Mouse (Mus musculus) midbrain, embryonic 10.5 days (tissue): ENCODE measurements around the gene Rbm5. TPM values are rescaled to one million over a fixed set of nuclear protein-coding genes. Genes with fewer than 3 reads are reported as not detected.

ENCODE experiments used
- DNase-seq: peaks from one replicate; pipeline ENCODE4 v3.0.0-alpha.2; 2017; ENCODE audit warnings: low spot score
- H3K27ac ChIP-seq: fragments of 300-500 bp; sonication (generic); replicated peaks from 2 replicates; pipeline ENCODE4 v1.5.1; 2016; ENCODE audit warnings: mild to moderate bottlenecking
- H3K27me3 ChIP-seq: fragments of 300-500 bp; sonication (generic); 2 replicates; pipeline ENCODE4 v1.6.1; 2016; ENCODE audit warnings: low read depth, mild to moderate bottlenecking; ENCODE audit not compliant: poor library complexity, severe bottlenecking
- H3K36me3 ChIP-seq: fragments of 300-500 bp; sonication (generic); 2 replicates; pipeline ENCODE4 v1.6.1; 2016; ENCODE audit warnings: mild to moderate bottlenecking, moderate library complexity
- H3K4me1 ChIP-seq: fragments of 300-500 bp; sonication (generic); 2 replicates; pipeline ENCODE4 v1.6.1; 2016
- H3K4me3 ChIP-seq: fragments of 300-500 bp; sonication (generic); 2 replicates; pipeline ENCODE4 v1.5.1; 2016; ENCODE audit warnings: mild to moderate bottlenecking, moderate library complexity
- H3K9me3 ChIP-seq: fragments of 300-500 bp; sonication (generic); replicated peaks from 2 replicates; pipeline ENCODE4 v1.6.1; 2016; ENCODE audit warnings: mild to moderate bottlenecking
- WGBS: fragments of 180-500 bp; shearing (Covaris S2); methylation state at CpG from one replicate; pipeline ENCODE4 v1.1.7; 2016; 5-methylcytosine and 5-hydroxymethylcytosine counted together
- polyA plus RNA-seq: library from polyadenylated mRNA; unstranded; fragments of >200 nt; fragmentation: Nextera tagmentation; extraction: Ambion mirVana; gene quantifications from 2 replicates; pipeline ENCODE4 v1.2.1, GENCODE M21; 2016

Gene Rbm5
- polyA plus RNA-seq, 1 experiment from 2014 or later: 200 TPM

- no peak overlapping the region for H3K27ac ChIP-seq
- 89% methylated on average over 3 of the region's 3 CpGs for WGBS
- no peak overlapping the region for H3K4me3 ChIP-seq
Measured at GRCm38 (mm10) chr9:107748063-107748462, 22.7 kb downstream of the Rbm5 start.

GRCm38 (mm10) chr9:107747310-107747709 lies 23.5 kb downstream of the Rbm5 start:
- H3K27ac ChIP-seq: no peak overlapping the region
- no peak overlapping the region for H3K4me3 ChIP-seq
- DNase-seq: no peak
- H3K4me1 ChIP-seq: no peaks in the 10 kb centered on the region
- no peaks in the 10 kb centered on the region; the same call in 1 of the 2 replicates for H3K9me3 ChIP-seq
- WGBS: 90% methylated on average over 1 of the region's 1 CpGs
- H3K36me3 ChIP-seq: peaks cover 100% of the 10 kb centered on the region
- H3K27me3 ChIP-seq: no peaks in the 10 kb centered on the region

More at GRCm38 (mm10) chr9:107748063-107748462, 22.7 kb downstream of the Rbm5 start:
- H3K4me1 ChIP-seq: no peaks in the 10 kb centered on the region
- no peak for DNase-seq
- H3K27me3 ChIP-seq: no peaks in the 10 kb centered on the region
- no peaks in the 10 kb centered on the region; the same call in 1 of the 2 replicates for H3K9me3 ChIP-seq
- peaks cover 100% of the 10 kb centered on the region for H3K36me3 ChIP-seq

GRCm38 (mm10) chr9:107746679-107747078 lies 24.1 kb downstream of the Rbm5 start:
- no peaks in the 10 kb centered on the region; the same call in 1 of the 2 replicates for H3K9me3 ChIP-seq
- no peak overlapping the region for H3K27ac ChIP-seq
- DNase-seq: no peak
- no peaks in the 10 kb centered on the region for H3K27me3 ChIP-seq
- WGBS: 95% methylated on average over 3 of the region's 3 CpGs
- H3K4me3 ChIP-seq: no peak overlapping the region
- H3K4me1 ChIP-seq: no peaks in the 10 kb centered on the region
- peaks cover 100% of the 10 kb centered on the region for H3K36me3 ChIP-seq

- Histone ChIP-seq H3K27me3 (no peaks in the 10 kb centered on the region), H3K4me1 (no peaks in the 10 kb centered on the region), H3K36me3 (peaks cover 100% of the 10 kb centered on the region), H3K9me3 (no peaks in the 10 kb centered on the region; the same call in 1 of the 2 replicates), H3K4me3 (no peak overlapping the region), H3K27ac (no peak overlapping the region)
- DNase-seq: no peak
- WGBS: 94% methylated on average over 6 of the region's 6 CpGs
Measured at GRCm38 (mm10) chr9:107744061-107744460, 26.7 kb downstream of the Rbm5 start.

- peaks cover 45% of the 10 kb centered on the region for H3K4me1 ChIP-seq
- H3K27ac ChIP-seq: peak overlapping the region; percentile 29; the same call in 1 of the 2 replicates
- WGBS: 56% methylated on average over 4 of the region's 4 CpGs
- peaks cover 58% of the 10 kb centered on the region for H3K36me3 ChIP-seq
- H3K4me3 ChIP-seq: no peak overlapping the region
- peak; percentile 57 for DNase-seq
- no peaks in the 10 kb centered on the region for H3K9me3 ChIP-seq
- peaks cover 28% of the 10 kb centered on the region for H3K27me3 ChIP-seq
Measured at GRCm38 (mm10) chr9:107738841-107739202, 32.0 kb downstream of the Rbm5 start.

- Histone ChIP-seq H3K4me3 (no peak overlapping the region), H3K27ac (peak overlapping the region; percentile 29; the same call in 1 of the 2 replicates), H3K4me1 (peaks cover 45% of the 10 kb centered on the region), H3K9me3 (no peaks in the 10 kb centered on the region), H3K36me3 (peaks cover 52% of the 10 kb centered on the region), H3K27me3 (peaks cover 28% of the 10 kb centered on the region)
- DNase-seq: peak; percentile 90
- 20% methylated on average over 7 of the region's 7 CpGs for WGBS
Measured at GRCm38 (mm10) chr9:107738020-107738840, 32.6 kb downstream of the Rbm5 start.

GRCm38 (mm10) chr9:107736185-107736485 lies 34.7 kb downstream of the Rbm5 start:
- 1% methylated on average over 7 of the region's 7 CpGs for WGBS
- Histone ChIP-seq H3K4me3 (peak overlapping the region; percentile 39), H3K36me3 (peaks cover 31% of the 10 kb centered on the region), H3K27ac (peak overlapping the region; percentile 80), H3K27me3 (peaks cover 28% of the 10 kb centered on the region), H3K9me3 (no peaks in the 10 kb centered on the region), H3K4me1 (peaks cover 55% of the 10 kb centered on the region)
- no peak for DNase-seq

GRCm38 (mm10) chr9:107735356-107736184 lies 35.2 kb downstream of the Rbm5 start:
- no peak for DNase-seq
- H3K9me3 ChIP-seq: no peaks in the 10 kb centered on the region
- H3K36me3 ChIP-seq: peaks cover 25% of the 10 kb centered on the region
- H3K27me3 ChIP-seq: peaks cover 28% of the 10 kb centered on the region
- H3K4me1 ChIP-seq: peaks cover 61% of the 10 kb centered on the region
- peak overlapping the region; percentile 39 for H3K4me3 ChIP-seq
- 2% methylated on average over 17 of the region's 17 CpGs for WGBS
- H3K27ac ChIP-seq: peak overlapping the region; percentile 80

GRCm38 (mm10) chr9:107734567-107734971 lies 36.2 kb downstream of the Rbm5 start:
- H3K4me1 ChIP-seq: peaks cover 71% of the 10 kb centered on the region
- WGBS: 27% methylated on average over 7 of the region's 7 CpGs
- peak overlapping the region; percentile 80 for H3K27ac ChIP-seq
- peaks cover 28% of the 10 kb centered on the region for H3K27me3 ChIP-seq
- DNase-seq: peak; percentile 53
- H3K4me3 ChIP-seq: peak overlapping the region; percentile 39
- H3K36me3 ChIP-seq: peaks cover 15% of the 10 kb centered on the region
- H3K9me3 ChIP-seq: no peaks in the 10 kb centered on the region

- peak; percentile 72 for DNase-seq
- Histone ChIP-seq H3K9me3 (no peaks in the 10 kb centered on the region), H3K36me3 (no peaks in the 10 kb centered on the region), H3K27me3 (peaks cover 7% of the 10 kb centered on the region), H3K4me3 (no peak overlapping the region), H3K27ac (peak overlapping the region; percentile 79), H3K4me1 (peaks cover 74% of the 10 kb centered on the region)
- 11% methylated on average over 3 of the region's 3 CpGs for WGBS
Measured at GRCm38 (mm10) chr9:107729709-107730108, 41.1 kb downstream of the Rbm5 start.

GRCm38 (mm10) chr9:107728919-107729670 lies 41.7 kb downstream of the Rbm5 start:
- no peak for DNase-seq
- H3K4me3 ChIP-seq: no peak overlapping the region
- peaks cover under 1% of the 10 kb centered on the region; the same call in 1 of the 2 replicates for H3K27me3 ChIP-seq
- no peaks in the 10 kb centered on the region for H3K36me3 ChIP-seq
- 68% methylated on average over 6 of the region's 6 CpGs for WGBS
- H3K27ac ChIP-seq: peak overlapping the region; percentile 79
- H3K9me3 ChIP-seq: no peaks in the 10 kb centered on the region
- peaks cover 74% of the 10 kb centered on the region for H3K4me1 ChIP-seq

GRCm38 (mm10) chr9:107727041-107727440 lies 43.8 kb downstream of the Rbm5 start:
- Histone ChIP-seq H3K4me1 (peaks cover 89% of the 10 kb centered on the region), H3K4me3 (no peak overlapping the region), H3K9me3 (no peaks in the 10 kb centered on the region), H3K27me3 (peaks cover 14% of the 10 kb centered on the region), H3K36me3 (no peaks in the 10 kb centered on the region), H3K27ac (peak overlapping the region; percentile 79)
- no peak for DNase-seq
- 51% methylated on average over 3 of the region's 3 CpGs for WGBS
